Mouse (Mus musculus): Measurements from ENCODE around the gene Gm12185. TPM values are rescaled to one million over a fixed set of nuclear protein-coding genes. Genes with fewer than 3 reads are reported as not detected.
"Not testable (repeated sequence)": the region's sequence is repeated elsewhere in the genome, so short reads cannot be mapped to it uniquely, and the experiment has no call there.

The Gm12185 gene
- total RNA-seq, 2 experiments from 2014 or later = not detected

GRCm38 (mm10) chr11:48926437-48926836, 65.6 kb downstream of the Gm12185 start:
- ATAC-seq (replicated peaks; ENCODE audit: low FRiP score, poor library complexity, severe bottlenecking) = peak; percentile 82

- ATAC-seq (replicated peaks; ENCODE audit: low FRiP score, poor library complexity, severe bottlenecking) = not testable (repeated sequence)
Observed at GRCm38 (mm10) chr11:48923818-48924217, 68.2 kb downstream of the Gm12185 start.

- ATAC-seq (replicated peaks; ENCODE audit: low FRiP score, poor library complexity, severe bottlenecking) = no peak
Observed at GRCm38 (mm10) chr11:48918380-48918779, 73.6 kb downstream of the Gm12185 start.

- ATAC-seq (replicated peaks; ENCODE audit: low FRiP score, poor library complexity, severe bottlenecking) = no peak
Observed at GRCm38 (mm10) chr11:48913611-48914010, 78.4 kb downstream of the Gm12185 start.

GRCm38 (mm10) chr11:48908459-48908858, 83.6 kb downstream of the Gm12185 start:
- no peak for ATAC-seq (replicated peaks; ENCODE audit: low FRiP score, poor library complexity, severe bottlenecking)

GRCm38 (mm10) chr11:48902021-48902420, 90.0 kb downstream of the Gm12185 start, which contains the start of gene Gm5431:
TSS of gene Gm5431 (minus strand) at chr11:48902214.
- ATAC-seq (replicated peaks; ENCODE audit: low FRiP score, poor library complexity, severe bottlenecking) = no peak

GRCm38 (mm10) chr11:48901567-48901930, 90.5 kb downstream of the Gm12185 start:
- not testable (repeated sequence) for ATAC-seq (replicated peaks; ENCODE audit: low FRiP score, poor library complexity, severe bottlenecking)

- ATAC-seq (replicated peaks; ENCODE audit: low FRiP score, poor library complexity, severe bottlenecking) = not testable (repeated sequence)
Observed at GRCm38 (mm10) chr11:48900654-48901566, 91.1 kb downstream of the Gm12185 start.

- ATAC-seq (replicated peaks; ENCODE audit: low FRiP score, poor library complexity, severe bottlenecking) = no peak
Observed at GRCm38 (mm10) chr11:48898812-48899431, 93.1 kb downstream of the Gm12185 start.

- ATAC-seq (replicated peaks; ENCODE audit: low FRiP score, poor library complexity, severe bottlenecking) = no peak
Observed at GRCm38 (mm10) chr11:48876680-48877079, 115.3 kb downstream of the Gm12185 start.

- ATAC-seq (replicated peaks; ENCODE audit: low FRiP score, poor library complexity, severe bottlenecking) = not testable (repeated sequence)
Observed at GRCm38 (mm10) chr11:48875343-48875837, 116.6 kb downstream of the Gm12185 start.

GRCm38 (mm10) chr11:48874465-48874864, 117.6 kb downstream of the Gm12185 start:
- peak; percentile 33; the same call in 1 of the 2 replicates for ATAC-seq (replicated peaks; ENCODE audit: low FRiP score, poor library complexity, severe bottlenecking)

- peak; percentile 68 for ATAC-seq (replicated peaks; ENCODE audit: low FRiP score, poor library complexity, severe bottlenecking)
Observed at GRCm38 (mm10) chr11:48873591-48874290, 118.3 kb downstream of the Gm12185 start.

GRCm38 (mm10) chr11:48872695-48873300, 119.2 kb downstream of the Gm12185 start:
- no peak for ATAC-seq (replicated peaks; ENCODE audit: low FRiP score, poor library complexity, severe bottlenecking)

- ATAC-seq (replicated peaks; ENCODE audit: low FRiP score, poor library complexity, severe bottlenecking) = peak; percentile 40
Observed at GRCm38 (mm10) chr11:48871817-48872541, 120.0 kb downstream of the Gm12185 start.

- ATAC-seq (replicated peaks; ENCODE audit: low FRiP score, poor library complexity, severe bottlenecking) = peak; percentile 51
Observed at GRCm38 (mm10) chr11:48871201-48871772, 120.7 kb downstream of the Gm12185 start, which contains the start of gene Irgm1. TSS of gene Irgm1 (minus strand) at chr11:48871683.

- ATAC-seq (replicated peaks; ENCODE audit: low FRiP score, poor library complexity, severe bottlenecking) = peak; percentile 12; the same call in 1 of the 2 replicates
Observed at GRCm38 (mm10) chr11:48870781-48871180, 121.2 kb downstream of the Gm12185 start.

- no peak for ATAC-seq (replicated peaks; ENCODE audit: low FRiP score, poor library complexity, severe bottlenecking)
Observed at GRCm38 (mm10) chr11:48869380-48870110, 122.5 kb downstream of the Gm12185 start.

Measured in erythroid progenitor cell, adult 5-6 weeks (primary cell).